Mouse (Mus musculus) ES-Bruce4 (cell line): ENCODE measurements around the gene Pomp.

Experiments used
- CTCF ChIP-seq: IDR thresholded peaks from one replicate; pipeline ENCODE4 v1.8.1; 2011; ENCODE audit warnings: low read depth, low read length
- POLR2A ChIP-seq: IDR thresholded peaks from one replicate; pipeline ENCODE4 v1.8.1; 2011; ENCODE audit warnings: low read length; ENCODE audit not compliant: insufficient read depth

DNA sequence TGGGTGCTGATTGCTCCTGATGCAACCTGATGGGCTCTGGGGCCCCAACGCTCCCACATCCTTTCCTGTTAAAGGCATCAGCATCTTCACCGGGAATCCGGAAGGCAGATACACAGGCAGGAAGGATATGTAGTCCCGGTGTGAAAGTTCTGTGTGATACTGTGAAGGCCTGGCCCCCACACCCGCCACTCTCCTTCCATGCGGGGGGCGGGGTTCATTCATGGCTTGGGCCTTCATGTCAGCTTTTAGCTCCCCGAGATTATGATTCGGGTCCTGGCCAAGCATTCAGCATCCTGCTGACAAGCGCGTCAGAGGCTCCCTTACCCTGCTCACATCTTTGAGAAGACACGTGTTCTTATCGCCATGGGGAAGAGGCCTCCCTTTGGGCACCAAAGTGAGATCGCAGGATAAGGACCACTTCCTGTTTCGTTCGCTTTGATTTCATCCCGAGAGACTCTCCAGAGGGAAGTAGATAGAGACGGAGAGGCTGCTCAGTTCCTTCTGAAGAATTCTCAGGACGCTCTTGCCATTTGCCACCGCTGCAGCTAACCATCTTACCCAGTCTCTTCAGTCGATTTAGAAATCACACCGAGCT, 34.8 kb upstream of the Pomp start:
- TF ChIP-seq POLR2A (no peak), CTCF (no peak)
